Mouse (Mus musculus) neural tube, embryonic 14.5 days (tissue): ENCODE results near the gene Pcif1. TPM values are rescaled to one million over a fixed set of nuclear protein-coding genes. Genes with fewer than 3 reads are reported as not detected.
"Not testable (repeated sequence)": the region's sequence is repeated elsewhere in the genome, so short reads cannot be mapped to it uniquely, and the experiment has no call there.

Experiments
- ATAC-seq: fragments of 200-750 bp; cut with Nextera tagmentation; 2 replicates; pipeline ENCODE4 v1.8.0; 2017; ENCODE audit warnings: low read depth, mild to moderate bottlenecking, moderate TSS enrichment, moderate library complexity
- H3K27ac ChIP-seq: fragments of 300-500 bp; sonication (generic); 2 replicates; pipeline ENCODE4 v1.5.1; 2014; ENCODE audit warnings: low read depth, mild to moderate bottlenecking, control low read depth, low read length, moderate library complexity, mixed read lengths
- H3K27me3 ChIP-seq: fragments of 300-500 bp; sonication (generic); 2 replicates; pipeline ENCODE4 v1.6.1; 2014; ENCODE audit warnings: low read length; ENCODE audit not compliant: control insufficient read depth, insufficient read depth
- H3K36me3 ChIP-seq: fragments of 300-500 bp; sonication (generic); 2 replicates; pipeline ENCODE4 v1.6.1; 2014; ENCODE audit warnings: low read length, mixed read lengths; ENCODE audit not compliant: control insufficient read depth, insufficient read depth
- H3K4me1 ChIP-seq: fragments of 300-500 bp; sonication (generic); 2 replicates; pipeline ENCODE4 v1.6.1; 2014; ENCODE audit warnings: low read length; ENCODE audit not compliant: control insufficient read depth, insufficient read depth
- H3K4me2 ChIP-seq: fragments of 300-500 bp; sonication (generic); 2 replicates; pipeline ENCODE4 v1.6.1; 2014; ENCODE audit warnings: mild to moderate bottlenecking, low read depth, low read length, control low read depth
- H3K4me3 ChIP-seq: fragments of 300-500 bp; sonication (generic); 2 replicates; pipeline ENCODE4 v1.5.1; 2014; ENCODE audit warnings: low read depth, low read length, control low read depth, mixed read lengths
- H3K9ac ChIP-seq: fragments of 300-500 bp; sonication (generic); replicated peaks from 2 replicates; pipeline ENCODE4 v1.6.1; 2014; ENCODE audit warnings: low read depth, mild to moderate bottlenecking, control low read depth, low read length, mixed read lengths
- H3K9me3 ChIP-seq: fragments of 300-500 bp; sonication (generic); 2 replicates; pipeline ENCODE4 v1.6.1; 2016; ENCODE audit warnings: low read length; ENCODE audit not compliant: control insufficient read depth
- WGBS: fragments of 180-500 bp; shearing (Covaris S2); extraction: QIAGEN DNeasy Blood & Tissue Kit; methylation state at CpG from one replicate; pipeline ENCODE4 v1.1.7; 2014; 5-methylcytosine and 5-hydroxymethylcytosine counted together
- polyA plus RNA-seq: library from polyadenylated mRNA; unstranded; fragments of >200 nt; fragmentation: Nextera tagmentation; extraction: Ambion mirVana; gene quantifications from 2 replicates; pipeline ENCODE4 v1.2.1, GENCODE M21; 2014

Gene Pcif1
- polyA plus RNA-seq, 1 experiment from 2014 or later: 82.1 TPM

DNA sequence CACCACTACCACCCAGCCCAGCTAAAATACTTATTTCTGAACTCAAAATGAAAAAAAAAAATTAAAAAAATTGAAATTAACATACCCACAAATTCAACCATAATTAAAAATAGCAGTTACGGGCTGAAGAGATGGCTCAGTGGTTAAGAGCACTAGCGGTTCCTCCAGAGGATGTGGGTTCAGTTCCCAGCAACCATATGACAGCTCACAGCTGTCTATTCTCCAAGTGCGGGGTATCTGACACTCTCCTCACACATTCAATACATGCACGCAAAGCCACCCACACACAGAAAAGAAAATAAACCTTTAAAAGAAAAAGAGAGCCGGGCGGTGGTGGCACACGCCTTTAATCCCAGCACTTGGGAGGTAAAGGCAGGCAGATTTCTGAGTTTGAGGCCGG lies 29.0 kb upstream of the Pcif1 start:
- Histone ChIP-seq H3K4me2 (no peak overlapping the region), H3K27ac (no peak overlapping the region), H3K4me1 (no peaks in the 10 kb centered on the region), H3K9ac (no peak overlapping the region), H3K4me3 (no peak overlapping the region), H3K9me3 (no peaks in the 10 kb centered on the region), H3K27me3 (no peaks in the 10 kb centered on the region), H3K36me3 (no peaks in the 10 kb centered on the region)
- 92% methylated on average over 8 of the region's 8 CpGs for WGBS
- no peak for ATAC-seq

DNA sequence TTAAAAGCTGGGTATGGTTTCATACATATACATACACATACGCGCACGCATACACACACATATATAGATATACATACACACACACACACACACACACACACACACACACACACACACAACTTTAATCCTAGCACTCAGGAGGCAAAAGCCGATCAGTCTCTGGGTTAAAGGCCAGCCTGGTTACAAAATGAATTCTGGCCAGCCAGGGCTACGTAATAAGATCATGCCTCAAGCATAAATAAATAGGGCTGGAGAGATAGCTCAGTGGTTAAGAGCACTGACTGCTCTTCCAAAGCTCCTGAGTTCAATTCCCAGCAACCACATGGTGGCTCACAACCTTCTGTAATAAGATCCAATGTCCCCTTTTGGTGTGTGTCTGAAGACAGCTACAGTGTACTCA lies 23.5 kb upstream of the Pcif1 start:
- H3K4me3 ChIP-seq: not testable (repeated sequence)
- peak overlapping the region; percentile 89; the same call in 1 of the 2 replicates for H3K4me2 ChIP-seq

DNA sequence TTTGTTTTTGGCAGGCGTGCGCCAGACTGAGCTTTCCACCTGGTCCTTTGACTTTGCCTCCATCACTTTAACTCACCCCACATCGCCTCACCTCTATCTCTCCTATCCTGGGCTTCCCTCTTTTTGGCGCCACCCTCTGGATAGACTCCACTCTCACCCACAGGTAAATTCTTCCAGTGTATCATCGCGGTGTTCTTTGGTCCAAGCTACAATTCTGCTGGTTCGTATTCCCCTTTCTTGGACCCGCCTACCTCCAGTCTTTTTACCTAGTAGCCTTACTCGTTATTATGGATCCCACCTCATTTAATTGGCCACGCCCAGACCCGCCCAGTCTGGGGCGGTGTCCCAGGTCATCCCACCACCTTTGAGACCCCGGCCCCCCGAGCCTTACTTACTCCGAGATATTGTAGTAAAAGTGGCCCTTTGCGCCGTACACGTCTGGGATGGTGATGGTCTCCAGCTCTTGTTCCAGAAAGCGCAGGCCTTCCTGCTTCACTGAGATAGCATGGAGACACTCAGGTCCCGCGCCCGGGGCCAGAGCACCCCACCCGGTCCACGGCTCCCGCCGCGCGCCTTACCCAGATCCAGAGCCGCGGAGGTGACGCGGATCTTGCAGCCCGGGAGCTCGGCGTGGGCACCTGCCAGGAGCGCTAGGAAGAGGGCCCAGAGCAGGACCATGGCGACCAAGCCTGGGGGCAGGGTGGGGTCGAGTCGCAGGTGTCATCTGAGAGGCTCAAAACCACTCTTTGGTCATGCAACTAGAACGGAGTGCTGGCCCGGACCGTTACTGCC lies 22.6 kb upstream of the Pcif1 start:
- ATAC-seq: peak; percentile 42; the same call in 1 of the 2 replicates
- H3K27me3 ChIP-seq: peaks cover 3% of the 10 kb centered on the region; the same call in 1 of the 2 replicates
- 1% methylated on average over 42 of the region's 42 CpGs for WGBS
- 0 out of 2 replicates have a peak overlapping the region, but pooled peaks have one; percentile 8 for H3K27ac ChIP-seq
- peak overlapping the region; percentile 39 for H3K4me3 ChIP-seq
- H3K9ac ChIP-seq: peak overlapping the region; percentile 17; the same call in 1 of the 2 replicates
- no peaks in the 10 kb centered on the region for H3K9me3 ChIP-seq
- no peaks in the 10 kb centered on the region for H3K36me3 ChIP-seq
- peaks cover 12% of the 10 kb centered on the region; the same call in 1 of the 2 replicates for H3K4me1 ChIP-seq
- H3K4me2 ChIP-seq: peak overlapping the region; percentile 89

More for the DNA sequence above, 23.5 kb upstream of the Pcif1 start:
- H3K36me3 ChIP-seq, H3K27me3 ChIP-seq, H3K9me3 ChIP-seq, H3K27ac ChIP-seq, H3K9ac ChIP-seq, ATAC-seq: not testable (repeated sequence)
- H3K4me1 ChIP-seq: peaks cover 12% of the 10 kb centered on the region; the same call in 1 of the 2 replicates
- WGBS: 78% methylated on average over 5 of the region's 5 CpGs

DNA sequence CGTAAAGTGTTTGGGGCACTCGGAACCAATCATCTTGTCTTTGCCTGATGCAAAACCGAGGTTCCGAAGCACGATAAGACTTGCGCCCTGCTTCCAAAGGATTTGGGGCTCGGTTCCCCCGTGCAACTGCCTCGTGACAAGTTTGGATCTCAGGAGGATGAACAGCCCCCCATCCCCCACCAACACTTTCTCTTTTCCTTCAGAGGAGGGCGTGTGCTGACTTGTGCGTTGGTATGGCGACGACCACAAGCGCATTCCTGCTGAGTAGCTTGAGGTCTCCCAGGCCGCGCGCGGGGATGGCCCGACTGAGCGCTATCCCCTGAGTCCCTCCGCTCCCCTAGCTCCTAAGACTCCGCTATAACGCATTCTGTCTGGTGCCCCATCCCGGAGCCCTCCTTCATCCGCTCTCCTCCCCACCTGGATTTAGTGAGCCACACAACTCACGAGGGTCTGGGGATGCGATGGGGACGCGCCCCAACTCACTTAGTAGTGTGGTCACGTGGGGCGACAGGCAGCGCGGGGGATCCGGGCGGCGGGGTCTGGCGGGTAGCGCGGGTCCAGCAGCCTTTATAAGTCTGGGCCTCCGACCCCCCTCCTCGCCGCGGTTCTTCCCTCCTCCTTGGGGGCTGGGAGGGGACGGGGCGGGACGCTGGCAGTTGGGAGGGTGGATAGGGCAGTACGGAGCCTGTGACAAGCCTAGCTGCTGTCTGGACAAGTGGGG lies 21.8 kb upstream of the Pcif1 start, which contains the start of gene Pltp:
Gene Pltp, minus strand, starts transcription at position 611 of the 721 bp plus-strand sequence.
- peak within 1 kb of the TSS; percentile 22; the same call in 1 of the 2 replicates for H3K27ac ChIP-seq
- H3K4me3 ChIP-seq: peak within 1 kb of the TSS; percentile 39
- peak; percentile 77 for ATAC-seq
- no peaks in the 10 kb centered on the region for H3K36me3 ChIP-seq
- no peaks in the 10 kb centered on the region for H3K9me3 ChIP-seq
- peak within 1 kb of the TSS; percentile 89 for H3K4me2 ChIP-seq
- whole genome bisulfite sequencing: under 1% methylated on average over 47 of the region's 47 CpGs
- H3K4me1 ChIP-seq: peaks cover 15% of the 10 kb centered on the region; the same call in 1 of the 2 replicates
- H3K9ac ChIP-seq: peak within 1 kb of the TSS; percentile 17; the same call in 1 of the 2 replicates
- peaks cover 3% of the 10 kb centered on the region; the same call in 1 of the 2 replicates for H3K27me3 ChIP-seq

DNA sequence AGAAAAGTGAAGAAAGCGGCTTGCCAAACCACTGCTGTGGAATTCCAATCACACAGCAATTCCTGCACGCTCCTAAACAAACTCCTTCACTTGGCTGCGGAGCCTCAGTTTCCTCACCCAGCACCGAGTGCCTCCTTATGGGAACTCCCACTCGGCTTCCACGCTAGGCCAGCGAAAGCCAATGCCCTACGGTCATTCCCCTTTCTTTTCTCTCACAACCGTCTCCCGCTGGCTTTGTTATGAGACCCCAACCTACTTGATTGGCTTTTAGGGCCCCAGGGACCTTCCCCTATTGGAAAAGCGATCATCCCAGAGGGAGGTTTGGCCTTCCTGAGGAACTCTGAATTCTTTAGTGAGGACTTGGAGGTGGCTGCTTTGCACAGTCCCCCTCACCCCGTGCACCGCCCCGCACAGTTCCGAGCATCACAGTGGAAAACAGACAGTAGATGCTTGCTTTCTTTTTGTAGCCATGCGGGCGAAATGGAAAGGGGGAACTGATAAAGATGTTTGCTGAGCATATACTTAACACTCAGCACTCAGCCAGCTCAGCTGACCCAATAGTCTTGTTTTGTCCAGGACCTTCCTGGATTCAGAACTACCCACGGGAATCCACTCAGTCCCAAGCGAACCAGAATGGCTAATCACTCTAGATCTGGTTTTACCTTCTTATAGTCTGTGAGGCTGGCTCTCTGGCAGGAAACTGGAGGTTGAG lies 21.1 kb upstream of the Pcif1 start:
- Histone ChIP-seq H3K27me3 (peaks cover 3% of the 10 kb centered on the region; the same call in 1 of the 2 replicates), H3K36me3 (no peaks in the 10 kb centered on the region), H3K27ac (no peak overlapping the region), H3K4me3 (peak overlapping the region; percentile 39), H3K9me3 (no peaks in the 10 kb centered on the region), H3K9ac (0 out of 2 replicates have a peak overlapping the region, but pooled peaks have one; percentile 17), H3K4me2 (peak overlapping the region; percentile 89), H3K4me1 (peaks cover 15% of the 10 kb centered on the region; the same call in 1 of the 2 replicates)
- 2% methylated on average over 19 of the region's 19 CpGs for WGBS
- no peak; the same call in 1 of the 2 replicates for ATAC-seq

DNA sequence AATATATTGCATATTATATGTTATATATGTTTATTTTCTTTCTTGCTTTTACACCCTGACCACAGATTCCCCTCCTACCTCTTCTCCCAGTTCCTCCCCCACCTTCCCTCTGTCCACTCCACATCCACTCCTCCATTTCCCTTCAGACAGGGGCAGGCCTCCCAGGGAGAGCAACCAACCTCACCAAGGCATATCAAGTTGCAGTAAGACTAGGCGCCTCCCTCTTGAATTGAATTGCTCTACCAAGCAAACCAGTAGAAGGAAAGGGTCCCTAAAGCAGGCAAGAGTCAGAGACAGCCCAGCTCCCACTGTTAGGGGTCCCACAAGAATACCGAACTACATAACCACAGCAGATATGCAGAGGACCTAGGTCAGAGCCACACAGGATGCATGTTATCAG lies 19.9 kb upstream of the Pcif1 start:
- H3K9ac ChIP-seq: no peak overlapping the region
- H3K9me3 ChIP-seq: no peaks in the 10 kb centered on the region
- no peak overlapping the region for H3K4me2 ChIP-seq
- no peaks in the 10 kb centered on the region for H3K36me3 ChIP-seq
- H3K4me1 ChIP-seq: peaks cover 15% of the 10 kb centered on the region; the same call in 1 of the 2 replicates
- H3K27ac ChIP-seq: no peak overlapping the region
- 62% methylated on average over 2 of the region's 2 CpGs for WGBS
- no peak overlapping the region for H3K4me3 ChIP-seq
- H3K27me3 ChIP-seq: peaks cover 3% of the 10 kb centered on the region; the same call in 1 of the 2 replicates
- no peak for ATAC-seq

DNA sequence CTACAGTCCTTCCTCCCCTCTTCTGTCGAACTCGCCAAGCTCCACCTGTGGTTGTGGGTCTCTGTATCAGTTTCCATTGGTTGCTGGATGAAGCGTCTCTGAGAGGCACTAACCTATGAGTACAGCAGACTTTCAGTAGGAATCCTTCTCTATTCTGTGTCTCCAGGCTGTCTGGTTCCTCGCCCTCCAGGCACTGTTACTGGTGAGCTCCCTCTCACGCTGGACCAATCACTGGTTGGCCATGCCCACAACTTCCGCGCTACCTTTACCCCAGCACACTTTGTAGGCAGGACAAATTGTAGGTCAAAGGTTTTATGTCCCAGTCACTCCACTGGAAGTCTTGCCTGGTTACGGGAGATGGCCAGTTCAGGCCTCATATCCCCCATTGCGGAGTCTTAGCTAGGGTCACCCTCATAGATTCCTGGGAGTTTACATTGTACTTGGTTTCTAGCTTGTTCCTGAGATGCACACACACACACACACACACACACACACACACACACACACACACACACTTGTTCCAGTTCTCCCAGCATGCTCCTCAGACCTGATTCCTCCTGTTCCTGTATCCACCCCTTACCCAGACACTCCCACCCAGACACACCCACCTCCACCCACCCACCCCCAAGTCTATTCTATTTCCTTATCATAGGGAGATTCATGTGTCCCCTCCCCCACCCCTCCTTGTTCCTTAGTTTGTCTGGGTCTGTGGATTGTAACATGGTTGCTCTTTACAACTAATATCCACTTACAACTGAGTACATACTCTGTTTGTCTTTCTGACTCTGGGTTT lies 19.3 kb upstream of the Pcif1 start:
- H3K4me2 ChIP-seq: no peak overlapping the region
- no peak overlapping the region for H3K4me3 ChIP-seq
- no peak overlapping the region for H3K27ac ChIP-seq
- WGBS: 51% methylated on average over 9 of the region's 9 CpGs
- H3K9me3 ChIP-seq: no peaks in the 10 kb centered on the region
- no peak overlapping the region for H3K9ac ChIP-seq
- H3K36me3 ChIP-seq: no peaks in the 10 kb centered on the region
- H3K4me1 ChIP-seq: peaks cover 15% of the 10 kb centered on the region; the same call in 1 of the 2 replicates
- peaks cover 3% of the 10 kb centered on the region; the same call in 1 of the 2 replicates for H3K27me3 ChIP-seq
- no peak for ATAC-seq

DNA sequence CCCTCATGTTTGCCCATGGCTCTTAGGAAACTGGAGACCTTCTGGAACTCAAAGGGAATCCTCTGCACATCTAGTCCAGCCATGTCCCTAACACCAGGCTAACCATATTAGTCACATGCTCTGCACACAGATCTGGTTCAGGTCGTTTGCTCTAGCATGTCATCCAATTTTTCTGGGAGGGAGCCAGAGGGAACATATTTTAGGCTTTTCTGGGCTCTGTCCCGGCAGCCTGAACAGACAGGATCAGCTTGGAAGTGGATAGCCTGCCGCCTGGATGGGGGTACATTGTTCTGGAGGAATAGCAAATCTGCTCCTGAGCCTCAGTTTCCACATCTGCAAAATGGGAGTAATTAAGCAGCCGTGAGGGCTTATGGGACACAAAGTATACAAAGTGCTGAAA lies 18.0 kb upstream of the Pcif1 start:
- Histone ChIP-seq H3K4me2 (no peak overlapping the region), H3K27ac (0 out of 2 replicates have a peak overlapping the region, but pooled peaks have one; percentile 57), H3K4me3 (no peak overlapping the region), H3K9ac (no peak overlapping the region), H3K4me1 (peaks cover 14% of the 10 kb centered on the region; the same call in 1 of the 2 replicates), H3K27me3 (peaks cover 3% of the 10 kb centered on the region; the same call in 1 of the 2 replicates), H3K36me3 (no peaks in the 10 kb centered on the region), H3K9me3 (no peaks in the 10 kb centered on the region)
- no peak for ATAC-seq
- 81% methylated on average over 4 of the region's 4 CpGs for WGBS
